17 mouse cellular contexts compared by ENCODE assay signal in the genomic region with DNA sequence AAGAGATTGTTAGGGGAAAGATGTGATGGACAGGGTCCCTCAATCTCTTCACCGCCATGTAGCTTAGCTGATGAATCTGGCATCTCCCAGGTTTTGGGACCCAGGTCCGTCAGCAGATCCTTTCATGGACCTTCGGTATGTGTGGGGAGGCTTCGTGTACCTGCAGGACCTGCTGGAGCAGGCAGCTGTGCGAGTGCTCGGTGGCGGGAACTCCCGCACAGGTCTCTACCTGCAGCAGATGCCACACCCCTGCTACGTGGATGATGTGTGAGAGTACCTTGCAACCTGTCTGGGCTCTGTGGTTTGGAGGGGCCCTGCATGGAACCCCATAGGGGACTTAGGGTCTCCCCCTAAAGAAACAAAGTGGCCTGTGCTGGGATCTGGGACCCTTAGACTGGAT. TPM values are rescaled to one million over a fixed set of nuclear protein-coding genes. Genes with fewer than 3 reads are reported as not detected.
"Had no signal": no experiment of that assay in that cellular context is flagged by ENCODE, and none has a peak within 500 bp of the region (broad histone marks: within the 10 kb centered on the region; RNA-seq: fewer than 3 reads in every experiment).

No protein-coding gene starts in this region.

- H3K36me3 ChIP-seq: intestine, embryonic 15.5 days; kidney, embryonic 15.5 days; limb, embryonic 12.5 days; midbrain, embryonic 10.5 days; neural tube, embryonic 12.5 days had no signal

- DNase-seq: kidney, adult 18-20 months; kidney, postnatal 25 days; lung, embryonic 14.5 days; lung, postnatal 10 days; lung, postnatal 4 days; midbrain, embryonic 14.5 days; right cerebral cortex, postnatal 25 days; thymus, adult 18-20 months; thymus, postnatal 14 days had no signal

- H3K9ac ChIP-seq: intestine, embryonic 15.5 days; kidney, embryonic 15.5 days; limb, embryonic 12.5 days; lung, embryonic 14.5 days; neural tube, embryonic 12.5 days had no signal

- H3K27ac ChIP-seq: intestine, embryonic 15.5 days; kidney, embryonic 15.5 days; left cerebral cortex, adult 2 months; limb, embryonic 12.5 days; midbrain, embryonic 10.5 days; neural tube, embryonic 12.5 days had no signal

- H3K4me2 ChIP-seq: intestine, embryonic 15.5 days; limb, embryonic 12.5 days; lung, embryonic 14.5 days had no signal

- ATAC-seq: intestine, embryonic 15.5 days had no signal

- H3K9me3 ChIP-seq: intestine, embryonic 15.5 days; kidney, embryonic 15.5 days; limb, embryonic 12.5 days; midbrain, embryonic 10.5 days; neural tube, embryonic 12.5 days had no signal

- H3K4me3 ChIP-seq: intestine, embryonic 15.5 days; kidney, embryonic 15.5 days; left cerebral cortex, adult 2 months; limb, embryonic 12.5 days; midbrain, embryonic 10.5 days; myocyte; neural tube, embryonic 12.5 days had no signal

RNA-seq across cellular contexts. Expression of a gene that starts 31.4 kb away (rescaled TPM):
- polyA plus RNA-seq: small intestine, adult 2 months had no signal
